Mouse (Mus musculus) embryo, embryonic 10.5 days (tissue): Measurements from ENCODE around the gene Acbd4.

Experiments used
- DNase-seq: peaks from one replicate; pipeline ENCODE4 v3.0.0-alpha.2; 2015; ENCODE audit warnings: low spot score

Gene Acbd4

GRCm38 (mm10) chr11:103093306-103093705 is 8.2 kb upstream of the Acbd4 start:
- DNase-seq: no peak

DNA sequence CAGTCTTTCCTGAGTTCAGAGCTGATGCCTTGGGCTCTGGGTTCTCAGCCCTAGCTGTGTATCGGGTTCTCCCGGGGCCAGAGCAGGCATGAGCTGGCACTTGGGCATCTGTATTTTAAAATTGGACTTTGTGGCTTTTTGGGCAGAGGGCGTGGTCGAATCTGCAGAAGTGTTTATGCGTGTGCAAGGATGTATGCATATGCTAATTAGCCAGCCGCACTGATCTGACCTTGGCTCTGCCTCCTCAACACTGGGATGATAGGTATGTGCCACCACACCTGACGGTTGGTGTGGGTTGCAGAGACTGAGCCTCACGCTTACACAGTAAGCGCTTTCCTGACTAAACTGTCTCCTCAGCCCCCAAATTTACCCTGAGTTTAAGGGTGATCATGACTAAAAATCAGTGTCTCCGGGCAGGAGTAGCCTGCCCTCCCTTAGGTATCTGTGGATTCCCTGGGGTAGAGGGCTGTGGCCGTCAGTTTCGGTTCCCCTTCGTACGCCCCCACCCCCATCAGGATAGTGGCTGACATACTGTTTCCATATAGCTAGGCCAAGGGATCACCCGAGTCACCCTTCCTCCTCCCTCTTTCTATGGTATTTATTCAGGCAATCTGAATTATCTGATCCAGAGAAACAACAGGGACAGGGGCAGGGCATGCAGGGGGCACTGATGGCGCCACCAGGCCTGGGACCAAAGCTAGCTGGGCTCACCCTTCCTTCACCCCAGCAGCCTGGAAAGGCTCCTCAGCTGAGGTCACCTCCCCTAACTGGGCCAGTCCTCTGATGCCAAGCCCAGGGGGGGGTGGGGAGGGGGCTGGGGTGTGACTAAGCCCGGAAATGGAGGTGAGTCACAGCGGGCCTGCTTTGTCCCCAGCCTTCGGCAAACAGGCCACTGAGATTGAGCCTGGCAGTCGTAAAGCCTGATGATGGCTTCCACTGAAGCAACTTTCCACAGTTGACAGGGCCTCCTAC is 7.3 kb upstream of the Acbd4 start:
- no peak for DNase-seq

DNA sequence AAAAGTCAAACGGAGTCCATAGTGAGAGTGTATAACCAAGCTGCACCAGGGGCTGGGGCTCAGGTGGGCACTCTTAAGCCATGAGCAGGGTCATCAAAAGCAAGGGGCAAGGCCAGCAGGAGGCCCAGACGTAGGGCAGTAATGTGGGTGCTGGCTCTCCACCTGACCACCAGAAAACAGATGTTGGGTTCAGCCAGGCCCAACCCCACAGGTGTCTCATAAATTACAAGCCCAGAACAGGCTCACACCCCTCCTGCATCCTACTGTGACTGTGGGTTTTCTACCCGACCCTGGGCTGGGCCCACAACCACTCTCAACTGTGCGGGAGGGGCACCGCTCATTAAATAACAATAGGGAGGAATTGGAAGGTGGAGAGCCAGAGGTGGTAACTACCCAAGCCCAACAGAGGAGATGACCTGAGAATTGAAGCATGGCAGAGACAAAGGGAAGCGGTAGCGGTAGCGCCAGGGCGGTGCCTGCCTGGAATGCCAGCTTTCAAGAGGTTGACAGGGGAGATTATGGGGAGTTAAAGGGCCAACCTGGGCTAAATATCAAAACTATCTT is 6.3 kb upstream of the Acbd4 start:
- DNase-seq: no peak

DNA sequence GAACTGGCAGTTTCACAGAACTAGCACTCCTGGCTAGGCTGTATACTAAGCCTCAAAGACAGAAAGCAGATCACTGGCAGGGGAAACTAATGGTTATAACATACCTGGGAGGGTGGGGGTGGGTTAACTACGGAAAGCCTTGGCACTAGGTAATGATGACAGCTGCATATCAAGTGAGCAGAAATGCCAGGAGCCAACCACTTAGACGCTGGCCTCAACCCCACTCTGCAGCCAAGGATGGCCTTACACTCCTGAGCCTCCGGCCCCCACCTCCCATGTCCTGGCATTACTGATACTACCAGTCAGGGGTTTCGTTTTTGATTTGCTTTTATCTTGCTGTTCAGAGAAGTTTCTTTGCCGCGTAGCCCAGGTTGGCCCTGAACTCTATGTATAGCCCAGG is 5.7 kb upstream of the Acbd4 start:
- DNase-seq: no peak

- DNase-seq: no peak
Measured at GRCm38 (mm10) chr11:103096979-103097894, 4.2 kb upstream of the Acbd4 start.

- no peak for DNase-seq
Measured at GRCm38 (mm10) chr11:103098531-103099190, 2.8 kb upstream of the Acbd4 start.

DNA sequence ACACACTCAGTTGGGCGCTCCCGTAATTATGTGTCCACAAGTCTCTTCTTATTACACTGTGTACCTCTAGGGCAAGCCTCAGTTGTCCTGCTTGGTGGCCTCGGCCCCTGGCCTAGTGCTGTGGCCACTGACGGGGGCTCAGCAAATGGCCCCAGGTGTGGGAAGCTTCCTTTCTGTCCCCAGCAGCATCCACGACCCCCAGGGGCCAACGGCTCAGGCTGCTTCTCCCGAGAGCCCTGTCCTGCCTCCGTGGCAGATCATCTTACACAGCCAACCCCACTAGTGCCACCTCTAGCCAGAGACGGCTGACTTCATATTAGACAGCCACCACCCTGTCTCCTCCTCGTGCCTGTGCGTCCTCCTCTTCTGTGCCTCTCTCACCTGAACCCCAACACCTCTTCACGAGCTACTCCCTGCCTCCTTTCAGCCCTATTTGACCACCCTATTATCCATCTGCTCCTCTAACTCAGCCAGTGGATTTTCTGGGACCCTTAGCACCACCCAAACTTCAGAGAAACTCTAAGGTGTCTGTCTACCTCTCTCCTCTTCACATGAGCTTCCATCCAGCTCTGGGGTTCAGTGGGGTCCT is 2.0 kb upstream of the Acbd4 start:
- no peak for DNase-seq

DNA sequence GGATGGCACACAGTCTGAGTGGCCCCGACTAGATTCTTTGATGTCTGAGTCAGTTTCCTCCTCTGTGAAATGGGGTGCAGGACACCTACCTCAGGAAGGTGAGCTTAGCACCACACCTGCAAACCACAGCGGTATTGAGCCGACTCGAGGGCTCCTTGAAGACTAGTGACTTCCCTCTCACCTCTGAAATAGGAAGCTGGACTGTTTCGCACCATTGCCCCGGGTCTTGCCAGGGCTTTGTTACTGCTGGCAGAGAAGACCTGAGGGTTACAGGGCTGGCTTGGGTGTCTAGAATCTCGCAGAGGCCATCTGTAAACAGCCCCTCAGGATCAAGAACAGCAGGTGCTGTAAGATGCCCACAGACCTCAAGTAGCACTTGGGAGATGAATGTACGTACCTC is 1.1 kb upstream of the Acbd4 start:
- no peak for DNase-seq

DNA sequence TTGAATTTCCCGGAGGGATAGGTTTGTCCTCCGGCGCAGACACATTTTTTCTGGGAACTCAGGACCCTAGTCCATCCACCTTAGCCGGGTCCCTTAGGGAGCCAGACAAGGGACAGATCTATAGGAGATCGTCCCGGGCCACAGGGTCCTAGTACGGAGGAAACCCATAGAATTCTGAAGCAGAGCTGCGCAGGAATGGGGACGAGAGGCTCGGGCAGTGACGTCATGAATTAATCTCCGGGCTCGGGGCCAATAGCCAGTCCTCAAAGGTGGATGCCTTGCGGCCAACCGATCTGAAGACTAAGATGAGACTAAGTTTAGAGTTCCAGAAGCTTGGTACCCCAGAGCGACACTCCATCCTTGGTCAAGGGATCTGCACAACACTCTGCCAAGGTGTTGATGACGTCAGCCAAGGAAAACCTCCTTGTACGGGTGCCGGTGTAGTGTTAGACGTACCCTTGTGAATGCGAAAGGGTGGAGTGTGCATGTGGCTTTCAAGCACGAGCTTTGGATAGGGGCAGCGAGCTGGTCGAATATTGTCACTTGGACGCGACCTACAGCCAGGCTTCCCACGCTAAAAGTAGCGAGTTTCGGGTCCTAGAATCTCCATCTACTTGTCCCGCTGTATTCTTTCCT is 502 bp downstream of the Acbd4 start:
- peak; percentile 68 for DNase-seq

GRCm38 (mm10) chr11:103102725-103103349 is 1.4 kb downstream of the Acbd4 start:
- DNase-seq: peak; percentile 96

- no peak for DNase-seq
Measured at GRCm38 (mm10) chr11:103103621-103104020, 2.1 kb downstream of the Acbd4 start.

- DNase-seq: no peak
Measured at GRCm38 (mm10) chr11:103104469-103104868, 3.0 kb downstream of the Acbd4 start.

DNA sequence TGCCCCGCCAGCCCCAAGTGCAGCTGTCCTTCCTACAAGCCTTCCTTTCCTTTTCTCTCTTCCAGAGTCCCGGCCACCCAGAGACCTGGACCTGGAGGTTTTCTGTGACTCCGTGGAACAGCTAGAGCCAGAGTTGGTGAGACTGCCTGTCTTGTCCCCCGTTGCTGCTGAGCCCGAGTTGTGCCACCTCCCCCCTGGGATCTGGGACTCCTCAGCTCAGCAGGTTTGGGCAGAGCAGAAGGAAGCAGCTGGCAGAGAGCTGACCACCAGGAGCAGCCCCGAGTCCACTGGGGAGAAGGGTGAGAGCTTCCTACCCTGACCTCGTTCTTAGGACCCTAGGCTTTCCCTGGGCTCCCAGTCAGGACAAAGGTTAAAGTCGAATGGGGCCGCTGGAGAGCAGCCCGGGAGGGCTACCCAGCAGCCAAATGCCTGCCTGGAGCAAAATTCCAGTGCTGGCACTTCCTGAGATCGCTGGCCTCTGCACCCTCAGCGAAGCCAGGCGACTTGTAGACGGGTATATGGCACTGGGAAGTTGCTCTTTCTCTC is 3.8 kb downstream of the Acbd4 start:
- no peak for DNase-seq

GRCm38 (mm10) chr11:103105810-103106209 is 4.3 kb downstream of the Acbd4 start:
- no peak for DNase-seq

DNA sequence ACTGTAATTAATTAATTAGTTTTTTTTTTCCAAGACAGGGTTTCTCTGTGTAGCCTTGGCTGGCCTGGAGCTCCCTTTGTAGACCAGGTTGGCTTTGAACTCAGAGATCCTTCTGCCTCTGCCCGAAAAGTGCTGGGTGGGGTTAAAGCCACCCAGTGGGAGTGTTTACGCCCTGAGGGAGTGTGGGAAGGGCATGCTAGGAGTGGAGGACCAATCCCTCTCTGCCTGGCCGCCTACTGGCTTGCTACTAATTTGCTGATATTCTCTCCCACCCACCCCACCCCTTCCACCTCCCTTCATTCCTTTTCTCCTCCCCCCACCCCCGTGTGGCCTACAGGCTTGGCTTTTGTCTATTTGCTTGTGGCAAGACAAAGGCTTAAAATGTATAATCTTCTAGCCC is 4.9 kb downstream of the Acbd4 start:
- DNase-seq: no peak

DNA sequence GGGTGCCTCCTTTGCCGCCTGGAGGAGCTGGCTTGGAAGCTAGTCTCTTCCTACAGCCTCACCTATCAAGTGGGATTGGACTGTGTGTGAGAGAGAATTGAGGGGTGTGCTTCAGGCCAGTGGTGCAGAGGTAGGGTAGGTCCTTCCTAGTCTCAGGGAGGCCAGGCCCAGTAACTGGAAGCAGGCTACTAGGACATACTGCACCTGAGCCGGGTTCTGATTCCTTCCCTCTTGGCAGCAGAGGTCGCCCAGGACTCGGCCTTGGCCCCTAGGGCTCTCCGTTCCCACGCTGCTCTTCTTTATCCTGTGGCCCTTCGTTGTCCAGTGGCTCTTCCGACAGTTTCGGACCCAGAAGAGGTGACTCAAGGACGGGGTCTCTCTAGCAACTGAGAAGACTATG is 9.8 kb downstream of the Acbd4 start:
- DNase-seq: no peak

- DNase-seq: peak; percentile 63
Measured at GRCm38 (mm10) chr11:103111881-103112551, 10.5 kb downstream of the Acbd4 start.

DNA sequence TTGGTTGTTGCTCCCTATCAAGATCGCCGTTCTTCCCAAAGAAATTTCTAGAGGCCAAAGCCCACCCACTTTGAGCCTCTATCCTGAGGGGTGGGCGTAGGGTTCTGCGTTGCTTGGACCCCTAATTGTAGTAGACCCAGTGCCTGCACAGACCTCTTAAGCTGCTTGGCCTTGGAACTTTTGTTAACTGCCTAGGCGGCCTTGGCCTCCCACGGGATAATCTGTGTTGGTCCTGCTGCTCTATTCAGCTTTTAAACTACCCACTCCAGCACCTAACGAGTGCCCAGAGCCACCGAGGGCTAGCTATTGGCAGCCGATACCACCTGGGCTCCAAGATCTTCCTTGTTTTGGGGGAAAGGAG is 11.1 kb downstream of the Acbd4 start:
- no peak for DNase-seq

DNA sequence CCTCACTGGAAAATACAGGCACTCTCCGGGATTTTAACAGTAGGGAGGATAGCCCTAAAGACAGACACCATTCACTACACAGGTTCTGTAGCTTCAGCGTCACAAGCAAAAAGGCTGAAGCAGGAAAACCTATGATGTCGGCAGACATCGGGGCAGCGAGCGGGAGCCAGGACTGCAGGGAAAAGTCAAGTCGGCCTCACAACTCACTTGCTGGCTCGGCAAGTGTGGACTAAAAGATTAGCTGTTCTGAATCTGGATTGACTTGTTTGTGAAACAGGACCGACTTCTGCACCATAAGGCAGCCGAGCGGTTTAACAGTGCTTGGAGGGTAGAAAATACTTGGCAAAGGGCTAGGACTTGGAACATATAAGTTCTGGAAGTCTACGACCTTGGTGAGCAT is 11.5 kb downstream of the Acbd4 start:
- DNase-seq: no peak

- DNase-seq: no peak
Measured at GRCm38 (mm10) chr11:103113771-103114170, 12.3 kb downstream of the Acbd4 start.
